Mouse (Mus musculus): ENCODE measurements around the gene Mast1.

Gene Mast1

GRCm38 (mm10) chr8:84973803-84974542 lies 36.8 kb upstream of the Mast1 start:
- in situ Hi-C loops (cut with MboI): loop anchor here (25.0 kb wide), 1 partner anchor 313 kb away; the partner anchor contains the start of genes Orc6 and Vps35

- in situ Hi-C loops (cut with MboI): loop anchor here (25.0 kb wide), 1 partner anchor 314 kb away; the partner anchor contains the start of genes Orc6 and Vps35
These were observed 35.9 kb upstream of the Mast1 start for GRCm38 (mm10) chr8:84973079-84973478.

GRCm38 (mm10) chr8:84970913-84971312 lies 33.8 kb upstream of the Mast1 start:
- in situ Hi-C loops (cut with MboI): loop anchor here (25.0 kb wide), 1 partner anchor 316 kb away; the partner anchor contains the start of genes Orc6 and Vps35

- in situ Hi-C loops (cut with MboI): loop anchor here (25.0 kb wide), 1 partner anchor 317 kb away; the partner anchor contains the start of genes Orc6 and Vps35
These were observed 33.1 kb upstream of the Mast1 start for GRCm38 (mm10) chr8:84970135-84970790.

GRCm38 (mm10) chr8:84969241-84970134 lies 32.3 kb upstream of the Mast1 start, which contains the start of the genes Gm49661, Prdx2 and Rnaseh2a:
TSS of gene Gm49661 (minus strand) at chr8:84969433.
TSS of gene Prdx2 (plus strand) at chr8:84969587.
TSS of gene Rnaseh2a (minus strand) at chr8:84969767.
- in situ Hi-C loops (cut with MboI): loop anchor here (25.0 kb wide), 1 partner anchor 318 kb away; the partner anchor contains the start of genes Orc6 and Vps35

- in situ Hi-C loops (cut with MboI): loop anchor here (25.0 kb wide), 1 partner anchor 319 kb away; the partner anchor contains the start of genes Orc6 and Vps35
These were observed 31.5 kb upstream of the Mast1 start for GRCm38 (mm10) chr8:84968650-84969049.

- in situ Hi-C loops (cut with MboI): loop anchor here (25.0 kb wide), 1 partner anchor 320 kb away; the partner anchor contains the start of genes Orc6 and Vps35
These were observed 30.6 kb upstream of the Mast1 start for GRCm38 (mm10) chr8:84967532-84968304.

- in situ Hi-C loops (cut with MboI): loop anchor here (25.0 kb wide), 1 partner anchor 321 kb away; the partner anchor contains the start of genes Orc6 and Vps35
These were observed 29.4 kb upstream of the Mast1 start for GRCm38 (mm10) chr8:84966603-84967002.

GRCm38 (mm10) chr8:84965731-84966291 lies 28.7 kb upstream of the Mast1 start:
- in situ Hi-C loops (cut with MboI): loop anchor here (25.0 kb wide), 1 partner anchor 321 kb away; the partner anchor contains the start of genes Orc6 and Vps35

GRCm38 (mm10) chr8:84963952-84964351 lies 26.8 kb upstream of the Mast1 start:
- in situ Hi-C loops (cut with MboI): loop anchor here (25.0 kb wide), 1 partner anchor 323 kb away; the partner anchor contains the start of genes Orc6 and Vps35

GRCm38 (mm10) chr8:84959811-84960210 lies 22.7 kb upstream of the Mast1 start:
- in situ Hi-C loops (cut with MboI): loop anchor here (25.0 kb wide), 1 partner anchor 327 kb away; the partner anchor contains the start of genes Orc6 and Vps35

GRCm38 (mm10) chr8:84956768-84957167 lies 19.6 kb upstream of the Mast1 start:
- in situ Hi-C loops (cut with MboI): loop anchor here (25.0 kb wide), 1 partner anchor 331 kb away; the partner anchor contains the start of genes Orc6 and Vps35

- in situ Hi-C loops (cut with MboI): loop anchor here (25.0 kb wide), 1 partner anchor 335 kb away; the partner anchor contains the start of genes Orc6 and Vps35
These were observed 15.6 kb upstream of the Mast1 start for GRCm38 (mm10) chr8:84952612-84953255.

- in situ Hi-C loops (cut with MboI): loop anchor here (25.0 kb wide), 1 partner anchor 338 kb away; the partner anchor contains the start of genes Orc6 and Vps35
These were observed 12.6 kb upstream of the Mast1 start for GRCm38 (mm10) chr8:84949753-84950152.

- in situ Hi-C loops (cut with MboI): no loop called here
These were observed 10.0 kb upstream of the Mast1 start for GRCm38 (mm10) chr8:84947241-84947545.

- in situ Hi-C loops (cut with MboI): no loop called here
These were observed 9.5 kb upstream of the Mast1 start, which contains the start of gene Rtbdn for GRCm38 (mm10) chr8:84946528-84947240. TSS of gene Rtbdn (plus strand) at chr8:84946991.

GRCm38 (mm10) chr8:84945633-84946527 lies 8.7 kb upstream of the Mast1 start:
- in situ Hi-C loops (cut with MboI): no loop called here

Data from mature B cell (primary cell).